36 mouse cellular contexts compared by ENCODE assay signal in genomic region chr13:41810776-41811175, GRCm38 (mm10). TPM values are rescaled to one million over a fixed set of nuclear protein-coding genes. Genes with fewer than 3 reads are reported as not detected.
"Had no signal": no experiment of that assay in that cellular context is flagged by ENCODE, and none has a peak within 500 bp of the region (broad histone marks: within the 10 kb centered on the region; RNA-seq: fewer than 3 reads in every experiment).

No protein-coding gene starts in this region.

- H3K4me2 ChIP-seq: limb, embryonic 12.5 days; limb, embryonic 13.5 days; limb, embryonic 15.5 days; liver, embryonic 11.5 days; liver, embryonic 12.5 days; liver, embryonic 13.5 days; liver, embryonic 15.5 days; lung, embryonic 14.5 days; lung, embryonic 15.5 days; midbrain, embryonic 11.5 days; midbrain, embryonic 12.5 days; midbrain, embryonic 13.5 days; midbrain, embryonic 15.5 days; neural tube, embryonic 12.5 days had no signal

- H3K9me3 ChIP-seq: limb, embryonic 10.5 days; limb, embryonic 12.5 days; limb, embryonic 13.5 days; limb, embryonic 15.5 days; liver, embryonic 12.5 days; liver, embryonic 13.5 days; liver, embryonic 15.5 days; lung, embryonic 15.5 days; megakaryocyte, embryonic 14.5 days; midbrain, embryonic 10.5 days; midbrain, embryonic 12.5 days; midbrain, embryonic 13.5 days; midbrain, embryonic 15.5 days; neural tube, embryonic 12.5 days had no signal

- H3K4me1 ChIP-seq: limb, embryonic 10.5 days; limb, embryonic 12.5 days; limb, embryonic 13.5 days; limb, embryonic 15.5 days; liver, embryonic 12.5 days; liver, embryonic 13.5 days; liver, embryonic 15.5 days; lung, embryonic 15.5 days; megakaryocyte, embryonic 14.5 days; neural tube, embryonic 12.5 days had no signal

- H3K27me3 ChIP-seq: limb, embryonic 12.5 days; limb, embryonic 13.5 days; limb, embryonic 15.5 days; liver, embryonic 12.5 days; liver, embryonic 13.5 days; liver, embryonic 15.5 days; lung, embryonic 15.5 days; megakaryocyte, embryonic 14.5 days; midbrain, embryonic 12.5 days; midbrain, embryonic 13.5 days; midbrain, embryonic 15.5 days; neural tube, embryonic 12.5 days had no signal

- H3K9ac ChIP-seq: limb, embryonic 12.5 days; limb, embryonic 13.5 days; limb, embryonic 15.5 days; liver, embryonic 12.5 days; liver, embryonic 13.5 days; liver, embryonic 14.5 days; liver, embryonic 15.5 days; liver, postnatal 0 days; lung, embryonic 14.5 days; lung, embryonic 15.5 days; midbrain, embryonic 12.5 days; midbrain, embryonic 13.5 days; midbrain, embryonic 15.5 days; neural tube, embryonic 12.5 days had no signal

- ATAC-seq: liver, embryonic 12.5 days; liver, postnatal 0 days; lung, postnatal 0 days; midbrain, embryonic 13.5 days; midbrain, embryonic 15.5 days; midbrain, embryonic 16.5 days had no signal

- DNase-seq: left cerebral cortex, postnatal 4 days; liver; liver, embryonic 13.5 days; liver, postnatal 0 days; lung, adult 18-20 months; lung, adult 2 months; lung, embryonic 14.5 days; lung, postnatal 10 days; lung, postnatal 14 days; lung, postnatal 36 days; lung, postnatal 4 days; midbrain, embryonic 14.5 days had no signal

- H3K36me3 ChIP-seq: limb, embryonic 10.5 days; limb, embryonic 12.5 days; limb, embryonic 13.5 days; limb, embryonic 15.5 days; liver, embryonic 12.5 days; liver, embryonic 13.5 days; liver, embryonic 15.5 days; lung, embryonic 15.5 days; midbrain, embryonic 10.5 days; midbrain, embryonic 12.5 days; midbrain, embryonic 13.5 days; midbrain, embryonic 15.5 days; neural tube, embryonic 12.5 days had no signal

- H3K27ac ChIP-seq: limb, embryonic 10.5 days; limb, embryonic 12.5 days; limb, embryonic 13.5 days; limb, embryonic 15.5 days; liver, embryonic 12.5 days; liver, embryonic 13.5 days; liver, embryonic 14.5 days; liver, embryonic 15.5 days; lung, embryonic 15.5 days; macrophage; midbrain, embryonic 10.5 days; midbrain, embryonic 12.5 days; midbrain, embryonic 13.5 days; midbrain, embryonic 15.5 days; neural tube, embryonic 12.5 days had no signal

- H3K4me3 ChIP-seq: limb, embryonic 10.5 days; limb, embryonic 12.5 days; limb, embryonic 13.5 days; limb, embryonic 15.5 days; liver, embryonic 12.5 days; liver, embryonic 13.5 days; liver, embryonic 15.5 days; lung, embryonic 15.5 days; megakaryocyte, embryonic 14.5 days; midbrain, embryonic 10.5 days; midbrain, embryonic 12.5 days; midbrain, embryonic 13.5 days; midbrain, embryonic 15.5 days; myocyte; neural tube, embryonic 12.5 days had no signal

RNA-seq across cellular contexts. Expression of gene Adtrp, which starts 36.7 kb away (rescaled TPM):
- total RNA-seq: left cerebral cortex, postnatal 4 days; megakaryocyte-erythroid progenitor cell, adult 5-6 weeks; midbrain, postnatal 0 days had no signal
- polyA plus RNA-seq: limb, embryonic 10.5 days; limb, embryonic 11.5 days; liver, embryonic 12.5 days; liver, embryonic 13.5 days; lung, embryonic 14.5 days; midbrain, embryonic 10.5 days; midbrain, embryonic 11.5 days; midbrain, embryonic 12.5 days; midbrain, embryonic 13.5 days; midbrain, embryonic 14.5 days; midbrain, embryonic 15.5 days; midbrain, embryonic 16.5 days; midbrain, postnatal 0 days; myocyte; neural tube, embryonic 11.5 days had no signal
